Mouse (Mus musculus) CD4-positive helper T cell, adult 2 months (primary cell): ENCODE data around the gene Rangap1.

Experiments used
- DNase-seq: peaks from one replicate; pipeline ENCODE4 v3.0.0-alpha.2; 2012; ENCODE audit warnings: low read depth, missing footprints, low spot score

Rangap1 gene

DNA sequence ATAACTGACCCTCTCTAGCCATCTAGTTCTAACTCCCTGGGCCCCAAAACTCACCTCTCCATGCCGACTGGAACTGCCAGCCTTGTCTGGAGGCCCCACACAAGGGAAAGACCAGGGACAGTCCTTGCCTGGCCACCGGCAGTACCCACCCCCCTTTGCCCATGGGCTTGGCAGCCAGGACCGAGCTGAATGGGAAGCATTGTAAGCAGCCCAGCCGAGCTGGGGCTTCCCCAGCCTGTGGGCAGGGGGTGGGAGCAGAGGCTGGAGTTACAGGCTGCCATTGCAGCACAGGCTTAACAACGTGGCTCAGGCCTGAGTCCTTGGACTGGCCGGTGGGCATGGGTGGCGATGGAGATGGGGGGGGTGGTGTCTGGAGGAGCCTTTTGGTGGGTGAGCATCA lies 48.2 kb downstream of the Rangap1 start, which contains the start of gene Chadl:
Gene Chadl, minus strand, starts transcription at position 113 of the 400 bp plus-strand sequence.
- no peak for DNase-seq

DNA sequence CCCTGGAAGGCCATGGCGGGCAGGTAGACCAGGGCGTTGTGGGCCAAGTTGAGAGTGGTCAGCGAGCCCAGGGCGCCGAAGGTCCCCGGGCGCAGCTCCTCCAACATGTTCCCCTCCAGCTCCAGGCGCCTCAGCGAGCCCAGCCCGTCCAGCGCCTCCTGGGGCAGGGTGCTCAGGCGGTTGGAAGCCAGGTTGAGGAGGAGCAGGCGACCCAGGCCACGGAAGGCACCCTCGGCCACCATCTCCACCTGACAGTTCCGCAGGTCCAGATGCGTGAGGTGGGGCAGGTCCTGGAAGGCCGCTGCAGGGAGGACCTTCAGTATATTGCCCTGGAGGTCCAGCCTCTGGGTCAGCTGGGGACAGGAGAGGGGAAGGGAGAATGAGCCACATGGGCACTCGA lies 50.4 kb downstream of the Rangap1 start:
- no peak for DNase-seq

DNA sequence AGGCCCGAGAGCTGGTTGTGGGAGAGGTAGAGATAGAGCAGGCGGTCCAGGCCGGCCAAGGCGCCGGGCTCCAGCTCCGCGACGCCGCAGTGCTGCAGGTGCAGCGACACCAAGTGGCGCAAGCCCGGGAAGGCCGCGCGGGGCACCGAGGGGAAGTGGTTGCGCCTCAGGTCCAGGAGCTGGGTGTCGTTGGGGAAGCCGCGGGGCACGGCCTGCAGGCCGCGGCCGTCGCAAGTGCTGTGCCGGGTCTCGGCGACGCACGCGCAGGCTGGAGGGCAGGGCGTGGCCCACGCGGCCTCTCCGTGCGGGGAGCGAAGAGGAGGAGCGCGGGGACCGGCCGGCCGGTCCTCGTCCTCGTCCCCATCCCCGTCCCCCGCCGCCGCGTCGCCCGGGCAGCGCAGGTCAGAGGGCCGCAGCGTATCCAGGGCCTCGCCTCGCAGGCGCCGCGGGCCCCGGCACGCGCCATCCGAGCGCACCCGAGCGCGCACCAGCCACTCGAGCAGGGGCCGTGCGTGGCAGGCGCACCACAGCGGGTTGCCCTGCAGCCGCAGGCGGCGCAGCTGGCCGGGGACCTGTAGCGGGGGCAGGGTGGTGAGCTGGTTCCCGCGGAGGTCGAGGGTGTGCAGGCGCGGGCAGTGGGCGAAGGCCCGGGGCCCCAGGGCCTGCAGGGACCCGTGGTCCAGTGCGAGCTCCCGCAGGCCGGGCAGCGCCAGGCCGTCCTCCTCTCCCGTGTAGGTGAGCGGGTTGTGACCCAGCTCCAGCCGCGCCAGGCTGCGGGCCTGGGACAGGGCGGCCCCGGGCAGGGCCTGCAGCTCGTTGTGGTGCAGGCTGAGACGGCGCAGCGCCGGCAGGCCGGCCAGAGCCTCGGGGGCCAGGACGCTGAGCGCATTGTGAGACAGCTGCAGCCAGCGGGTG lies 51.1 kb downstream of the Rangap1 start:
- peak; percentile 73 for DNase-seq

DNA sequence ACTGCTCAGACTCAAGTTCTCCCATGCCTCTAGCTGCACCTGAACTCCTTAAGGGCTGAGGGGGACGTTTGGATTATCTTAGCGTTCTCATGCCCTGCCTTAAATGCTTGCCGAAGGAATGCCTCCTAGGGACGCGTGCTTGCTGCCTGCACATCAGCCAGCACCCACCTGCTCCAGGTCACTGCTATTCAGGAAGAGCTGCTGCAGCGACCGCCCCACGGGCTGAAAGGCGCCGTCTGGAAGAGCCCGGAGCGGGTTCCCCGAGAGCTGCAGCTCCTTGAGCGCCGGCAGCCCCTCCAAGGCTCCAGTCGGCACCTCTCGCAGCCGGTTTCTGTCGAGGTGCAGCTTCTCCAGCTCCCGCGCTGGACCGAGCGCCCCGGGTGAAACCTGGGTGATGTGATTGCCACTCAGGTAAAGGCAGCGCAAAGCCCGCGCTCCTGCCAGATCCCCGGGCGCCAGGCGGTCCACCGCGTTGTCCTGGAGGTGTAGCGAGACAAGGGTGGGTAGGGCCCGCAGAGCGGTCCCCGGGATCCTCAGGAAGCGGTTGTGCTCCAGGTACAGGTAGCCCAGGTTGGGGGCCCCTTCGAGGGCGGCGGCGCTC lies 51.9 kb downstream of the Rangap1 start:
- DNase-seq: no peak

DNA sequence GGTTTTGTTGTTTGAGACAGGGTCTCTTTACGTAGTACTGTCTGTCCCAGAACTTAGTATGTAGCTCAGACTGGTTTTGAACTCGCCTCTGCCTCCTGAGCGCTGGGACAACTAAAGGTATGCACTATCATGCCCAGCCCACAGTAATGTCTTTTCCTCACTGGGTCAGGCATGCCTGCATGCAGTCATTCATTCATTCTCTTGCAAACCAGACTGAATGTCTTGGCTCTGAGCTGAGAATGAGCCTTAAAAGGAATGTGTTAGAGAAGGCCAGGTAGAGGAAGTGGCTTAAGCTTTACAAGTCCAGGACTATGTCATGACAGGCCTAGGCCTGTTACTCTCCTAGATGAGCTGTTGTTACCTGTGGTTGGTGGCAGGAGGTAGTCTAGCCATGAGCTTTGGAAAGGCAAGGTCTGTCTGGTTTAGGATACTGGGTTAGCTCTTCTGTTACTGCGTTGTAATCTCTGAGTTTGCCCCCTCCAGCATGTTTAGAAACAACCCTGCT lies 65.0 kb downstream of the Rangap1 start:
- DNase-seq: no peak

DNA sequence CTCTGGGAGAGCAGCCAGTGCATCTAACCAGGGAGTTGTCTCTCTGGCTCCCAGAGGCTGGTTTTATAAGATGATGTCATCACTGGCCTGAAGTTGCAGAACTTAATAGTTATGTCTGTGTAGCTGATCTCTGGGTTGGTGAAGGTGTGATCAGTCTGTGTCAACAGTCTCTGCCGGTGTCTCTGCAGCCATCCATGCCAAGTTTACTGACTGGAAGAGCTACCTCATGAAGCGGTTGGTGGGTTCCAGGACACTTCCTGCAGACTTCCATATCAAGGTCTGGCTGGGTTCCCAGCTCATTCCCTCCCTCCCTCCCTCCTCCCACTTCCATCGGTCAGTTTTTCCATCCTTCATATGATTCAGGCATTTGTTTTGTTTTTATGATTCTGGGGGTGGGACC lies 68.7 kb downstream of the Rangap1 start:
- DNase-seq: no peak

DNA sequence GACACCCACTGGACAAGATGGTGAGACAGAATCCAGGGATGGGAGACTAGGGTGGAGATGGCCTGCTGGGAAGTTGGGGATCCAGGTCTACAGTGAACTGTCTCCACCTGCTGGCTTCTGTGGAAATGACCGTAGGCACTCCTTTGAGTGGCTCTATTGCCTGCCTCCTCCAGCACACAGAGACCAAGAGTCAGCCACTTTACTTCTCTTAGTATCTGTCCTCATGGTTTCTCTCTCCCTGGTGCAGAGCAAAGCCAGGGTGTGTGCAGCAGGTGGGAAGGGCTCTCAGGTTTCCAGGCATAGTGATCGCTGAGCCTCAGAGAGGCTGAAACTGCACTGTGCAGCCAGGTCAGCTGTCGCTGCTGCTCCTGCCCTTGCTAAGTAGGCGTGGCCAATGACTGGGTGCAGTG lies 75.1 kb downstream of the Rangap1 start:
- DNase-seq: peak; percentile 34

DNA sequence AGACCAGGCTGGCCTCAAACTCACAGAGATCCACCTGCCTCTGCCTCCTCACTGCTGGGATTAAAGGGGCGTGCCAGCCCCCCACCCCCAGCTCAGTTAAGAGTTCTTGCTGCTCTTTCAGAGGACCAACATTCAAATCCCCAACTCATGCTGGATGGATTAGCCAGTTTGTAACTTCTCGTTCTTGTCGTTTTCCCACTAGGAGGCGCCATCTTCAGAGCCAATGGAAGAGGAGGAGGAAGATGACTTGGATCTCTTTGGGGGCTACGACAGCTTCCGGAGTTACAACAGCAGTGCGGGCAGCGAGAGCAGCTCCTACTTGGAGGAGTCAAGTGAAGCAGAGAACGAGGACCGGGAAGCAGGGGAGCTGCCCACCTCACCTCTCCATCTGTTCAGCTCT lies 78.4 kb downstream of the Rangap1 start:
- no peak for DNase-seq

DNA sequence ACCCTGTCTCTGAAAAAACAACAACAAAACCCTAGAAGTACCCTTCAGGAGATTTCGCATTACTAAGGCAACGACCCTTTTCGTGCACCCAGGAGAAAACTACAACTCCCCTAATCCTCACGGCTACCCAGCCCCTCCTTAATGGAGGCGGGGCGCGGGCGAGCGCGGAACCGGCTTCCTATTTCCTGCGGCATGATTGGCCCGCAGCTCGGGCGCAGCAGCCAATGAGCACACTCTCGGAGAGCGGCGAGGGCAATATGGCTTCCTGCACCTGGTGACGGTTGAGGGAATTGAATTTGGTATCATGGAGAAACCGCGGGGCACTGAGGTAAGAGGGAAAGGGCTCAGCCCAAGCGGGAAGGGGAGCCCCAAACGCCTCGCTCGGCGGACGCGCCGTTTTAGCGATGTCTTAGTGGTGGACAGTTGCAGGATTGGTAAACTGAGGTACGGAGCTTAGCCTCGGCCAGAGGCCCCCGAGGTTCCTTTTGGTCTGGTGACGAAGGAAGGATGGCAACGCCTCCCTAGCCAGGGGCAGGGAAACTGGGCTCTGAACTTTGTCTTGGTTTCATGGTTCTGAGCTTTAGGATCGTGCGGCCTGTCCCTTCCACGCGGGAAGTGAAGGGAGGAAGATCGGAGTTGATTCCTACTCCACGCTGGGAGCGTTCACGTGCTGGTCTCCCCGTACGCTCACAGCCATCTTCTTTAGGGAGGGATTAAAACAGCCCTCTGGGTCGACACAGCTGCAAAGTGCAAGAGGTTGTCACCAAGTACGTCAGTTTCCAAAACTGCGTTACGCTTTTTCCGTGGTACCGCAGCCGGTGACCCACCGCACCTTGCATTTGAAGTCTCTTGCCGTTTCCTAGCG lies 81.4 kb downstream of the Rangap1 start, which contains the start of gene L3mbtl2:
Gene L3mbtl2, plus strand, starts transcription at position 193 of the 865 bp plus-strand sequence.
- peak; percentile 93 for DNase-seq

DNA sequence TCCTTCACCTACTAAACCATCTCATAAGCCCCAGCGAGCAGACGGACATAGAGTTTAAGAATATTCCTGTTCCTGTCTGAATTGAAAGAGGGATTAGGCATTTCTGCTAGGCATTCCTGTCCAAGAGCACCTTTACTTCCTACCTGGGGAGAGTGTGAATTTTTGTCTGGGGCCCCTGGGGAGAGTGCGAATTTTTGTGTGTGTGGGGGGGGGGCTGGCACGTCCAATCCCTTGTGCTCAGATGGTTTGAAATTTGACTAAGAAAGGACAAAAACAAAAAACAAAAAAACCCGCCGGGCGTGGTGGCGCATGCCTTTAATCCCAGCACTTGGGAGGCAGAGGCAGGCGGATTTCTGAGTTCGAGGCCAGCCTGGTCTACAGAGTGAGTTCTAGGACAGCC lies 82.0 kb downstream of the Rangap1 start:
- no peak for DNase-seq

DNA sequence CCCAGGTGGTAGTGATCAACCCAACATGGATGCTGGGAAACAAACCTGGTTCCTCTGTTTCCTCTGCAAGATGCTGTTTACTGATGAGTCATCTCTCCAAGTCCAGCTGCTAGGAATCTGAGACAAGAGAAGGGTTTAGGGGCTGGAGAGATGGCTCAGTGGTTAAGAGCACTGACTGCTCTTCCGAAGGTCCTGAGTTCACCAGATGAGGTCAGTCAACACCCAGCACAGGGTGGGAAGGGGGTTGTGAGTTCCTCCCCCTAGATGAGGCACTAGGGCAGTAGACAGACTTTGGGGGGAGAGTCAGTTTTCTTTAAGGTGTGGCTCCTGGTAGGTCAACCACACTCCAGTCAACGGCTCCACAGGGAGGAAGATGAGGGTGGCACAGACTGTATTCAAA lies 83.6 kb downstream of the Rangap1 start:
- DNase-seq: no peak
